Mouse (Mus musculus): ENCODE measurements around the gene Hspbap1.

Hspbap1 gene

DNA sequence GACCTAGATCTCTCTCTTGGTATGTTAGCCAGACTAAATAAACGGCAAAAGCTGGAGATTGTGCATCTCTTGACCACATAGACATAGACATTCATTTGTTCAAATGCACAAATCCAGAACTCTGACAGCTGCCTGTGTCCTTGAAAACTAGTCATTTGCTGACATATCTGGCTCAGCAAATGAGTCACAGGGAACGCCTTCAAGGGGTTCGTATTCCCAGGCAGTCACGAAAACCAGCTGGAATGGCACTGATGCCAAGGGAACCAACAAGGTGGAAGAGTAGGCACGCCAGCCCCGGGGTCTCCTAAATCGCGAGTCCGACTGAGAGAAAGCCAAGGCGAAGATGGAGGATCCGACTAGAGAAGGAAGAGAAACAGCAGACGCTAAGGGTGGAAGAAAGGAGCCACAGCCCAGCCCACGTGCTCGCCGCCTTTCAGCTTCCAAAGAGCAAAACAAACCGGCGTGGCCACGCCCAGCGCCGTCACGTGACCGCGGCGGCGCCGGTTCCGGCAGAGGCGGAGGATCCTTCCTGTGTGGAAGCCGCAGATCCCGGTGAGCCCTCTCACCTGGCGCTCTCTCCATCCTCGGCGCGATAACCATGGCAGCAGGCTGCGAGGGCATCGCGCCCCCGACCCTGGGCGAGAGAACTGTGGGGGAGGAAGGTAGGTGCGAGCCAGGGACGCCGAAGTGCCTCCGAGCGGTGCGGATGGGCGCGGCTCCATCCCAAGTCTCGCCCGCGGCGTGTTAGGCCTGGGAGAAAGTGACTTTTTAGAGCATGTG lies at the start of gene Hspbap1:
Hspbap1 (plus strand) TSS at position 498 of the 780 bp plus-strand sequence.
- DNase-seq (ENCODE audit: low spot score), result peak; percentile 92

DNA sequence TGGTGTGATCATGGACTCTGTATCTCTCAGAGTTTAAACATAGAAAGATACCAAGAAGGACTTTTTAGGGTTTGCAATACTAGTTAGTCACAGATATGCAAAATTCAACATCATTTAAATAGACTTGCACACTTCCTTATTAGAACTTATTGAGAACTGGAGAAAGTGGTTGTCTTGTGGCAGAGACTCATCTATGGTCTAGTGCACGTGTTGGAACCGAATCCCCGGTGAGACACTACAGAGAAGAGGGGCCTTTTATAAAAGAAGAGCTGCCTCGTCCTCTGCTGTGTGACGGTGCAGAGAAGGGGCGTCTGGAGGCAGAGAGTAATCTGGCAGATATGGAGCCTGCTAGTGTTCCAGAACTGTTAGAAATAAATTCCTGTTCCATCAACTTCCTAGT lies 45.6 kb upstream of the Hspbap1 start:
- no peak for DNase-seq (ENCODE audit: low spot score)

DNA sequence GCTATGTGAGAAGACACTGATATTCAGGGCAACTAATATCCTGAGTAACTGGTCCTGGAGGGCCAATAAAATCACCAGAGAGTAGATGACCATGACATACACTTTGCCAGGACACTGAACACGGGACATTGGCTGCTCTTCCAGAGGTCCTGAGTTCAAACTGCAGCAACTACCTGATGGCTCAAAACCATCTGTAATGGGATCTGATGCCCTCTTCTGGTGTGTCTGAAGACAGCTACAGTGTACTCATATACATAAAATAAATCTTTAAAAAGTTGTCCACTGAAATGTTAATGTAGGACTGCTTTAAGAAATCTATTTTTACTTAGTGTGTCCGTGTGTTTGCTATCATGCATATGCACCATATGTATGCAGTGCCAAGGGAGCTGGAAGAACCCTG lies 43.6 kb upstream of the Hspbap1 start:
- DNase-seq (ENCODE audit: low spot score), result no peak

DNA sequence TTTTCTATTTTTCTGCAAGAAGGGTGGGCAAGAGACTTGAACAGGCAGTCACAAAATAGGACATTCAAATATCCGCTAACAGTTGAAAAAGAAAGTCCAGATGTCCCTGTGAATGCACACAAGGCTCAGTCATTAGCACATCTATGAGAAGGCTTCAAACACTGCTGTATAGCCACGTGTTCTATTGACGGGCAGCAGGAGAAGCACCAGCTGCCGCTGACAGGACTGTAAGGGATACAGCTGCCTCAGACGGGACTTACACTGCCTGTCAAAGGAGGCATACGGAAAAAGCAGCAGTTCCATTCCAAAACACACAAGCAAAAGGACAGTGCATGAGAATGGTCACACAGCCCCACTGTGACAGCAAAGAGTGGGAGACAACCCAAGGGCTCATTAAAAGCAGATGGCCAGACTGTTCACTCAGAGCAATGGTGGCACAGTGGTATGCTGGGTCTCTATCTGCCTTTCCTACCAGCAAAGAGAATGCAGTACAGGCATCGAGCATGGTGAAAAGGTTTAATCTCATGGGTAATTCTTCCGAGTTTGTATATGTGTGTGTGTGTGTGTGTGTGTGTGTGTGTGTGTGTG lies 40.9 kb upstream of the Hspbap1 start:
- peak; percentile 41 for DNase-seq (ENCODE audit: low spot score)

DNA sequence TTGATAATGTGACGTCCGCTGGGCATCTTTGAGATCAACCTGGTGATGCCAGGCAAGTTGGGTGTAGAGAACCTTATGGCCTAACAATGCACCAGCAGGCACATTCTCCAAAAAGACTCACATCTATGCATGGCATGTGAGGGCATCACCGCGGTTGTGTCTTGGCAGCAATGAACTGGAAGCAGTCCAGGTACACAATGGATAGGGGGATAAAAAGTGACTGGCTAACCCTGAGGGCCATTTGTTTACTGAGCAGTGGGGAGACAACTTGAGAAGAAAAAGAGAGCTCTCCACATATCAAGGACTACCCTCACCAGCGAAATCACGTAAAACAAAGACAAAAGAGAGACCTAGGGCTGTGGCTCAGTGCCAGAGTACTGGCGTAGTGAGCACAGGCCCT lies 38.1 kb upstream of the Hspbap1 start:
- no peak for DNase-seq (ENCODE audit: low spot score)

DNA sequence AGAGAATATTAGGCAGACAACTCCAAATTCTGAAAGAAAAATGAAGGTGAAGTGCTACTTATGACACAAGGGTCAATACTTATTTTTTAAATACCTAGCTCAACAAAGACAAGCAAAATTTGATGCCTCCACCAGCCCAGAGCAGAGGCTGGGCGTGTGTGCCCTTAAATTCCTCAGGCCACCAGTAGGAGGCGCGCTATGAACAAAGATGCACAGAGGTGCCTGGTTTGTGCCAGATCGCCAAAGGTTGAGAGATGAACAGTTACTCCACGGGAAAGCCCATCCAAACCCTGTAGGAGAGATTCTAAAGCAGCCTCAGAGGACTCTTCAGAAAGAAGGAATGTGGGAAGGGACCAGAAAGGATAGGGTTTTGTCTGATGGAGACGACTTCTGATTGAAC lies 36.1 kb upstream of the Hspbap1 start:
- DNase-seq (ENCODE audit: low spot score), result peak; percentile 84

DNA sequence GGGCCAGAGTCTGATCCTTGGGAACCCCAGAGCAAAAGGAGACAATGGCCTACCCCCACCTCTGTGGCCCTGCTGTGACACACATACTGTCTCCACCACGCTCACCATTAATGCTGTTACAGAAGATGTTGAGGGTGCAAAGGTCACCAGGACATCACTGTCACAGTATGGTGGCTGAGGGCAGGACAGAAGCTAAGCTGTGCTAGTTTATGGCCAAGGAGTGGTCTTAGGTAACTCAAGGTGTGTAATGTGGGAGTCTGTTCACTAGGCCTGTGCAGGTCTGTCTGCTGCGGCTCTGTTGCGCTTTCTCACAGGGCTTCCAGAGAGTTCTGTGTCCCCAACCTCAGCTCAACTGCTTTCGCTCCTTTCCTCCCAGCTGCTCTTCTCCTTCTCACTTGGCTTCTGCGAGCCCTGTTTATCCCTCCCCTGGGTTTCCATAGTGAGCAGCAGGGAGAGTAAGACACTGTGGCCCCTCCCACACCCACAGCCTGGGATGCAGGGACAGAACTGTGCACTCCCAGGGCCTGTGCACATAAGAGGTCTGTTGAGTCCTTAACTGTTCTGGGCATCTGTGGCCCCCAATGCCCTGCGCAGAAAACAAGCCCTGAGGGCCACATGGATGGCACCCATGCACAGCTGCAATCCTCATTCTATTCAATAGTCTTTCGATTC lies 31.9 kb upstream of the Hspbap1 start:
- DNase-seq (ENCODE audit: low spot score), result no peak

DNA sequence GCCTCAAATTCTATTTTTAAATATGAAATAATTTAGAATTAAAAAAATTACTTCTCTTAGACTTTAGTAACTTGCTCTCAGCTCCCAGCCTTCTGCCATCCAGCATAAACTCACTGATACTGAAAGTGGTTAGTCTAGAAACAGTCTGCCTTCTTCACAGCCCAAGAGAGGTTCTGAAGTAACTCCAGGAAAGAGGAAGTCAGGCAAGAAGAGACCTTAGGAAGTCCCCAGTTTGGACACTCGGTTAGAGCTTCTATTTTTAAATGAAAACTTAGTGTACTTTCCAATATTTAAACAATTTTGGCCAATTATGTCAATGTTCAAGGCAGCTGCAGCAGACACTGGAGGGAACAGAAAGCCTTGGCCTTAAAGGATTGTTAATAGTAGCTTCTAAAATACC lies 30.6 kb upstream of the Hspbap1 start:
- DNase-seq (ENCODE audit: low spot score), result no peak

DNA sequence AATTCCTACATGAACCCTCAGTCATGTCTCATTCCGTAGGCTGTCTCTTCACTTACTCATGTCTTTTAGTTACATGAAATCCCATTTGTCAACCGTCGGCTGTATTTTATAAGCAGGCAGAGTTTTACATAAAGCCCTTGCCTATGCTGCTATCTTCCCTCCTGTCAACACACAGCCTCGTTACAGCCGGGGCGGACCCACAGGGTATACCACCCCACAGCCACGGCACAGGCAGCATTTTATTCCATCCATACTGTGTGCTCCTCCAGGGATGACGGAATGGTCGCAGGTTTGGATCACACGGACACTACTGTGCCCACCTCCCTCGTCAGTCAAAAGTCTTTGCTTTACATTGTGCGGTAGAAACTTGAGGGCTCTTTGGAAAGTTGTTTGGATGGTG lies 29.8 kb upstream of the Hspbap1 start:
- no peak for DNase-seq (ENCODE audit: low spot score)

DNA sequence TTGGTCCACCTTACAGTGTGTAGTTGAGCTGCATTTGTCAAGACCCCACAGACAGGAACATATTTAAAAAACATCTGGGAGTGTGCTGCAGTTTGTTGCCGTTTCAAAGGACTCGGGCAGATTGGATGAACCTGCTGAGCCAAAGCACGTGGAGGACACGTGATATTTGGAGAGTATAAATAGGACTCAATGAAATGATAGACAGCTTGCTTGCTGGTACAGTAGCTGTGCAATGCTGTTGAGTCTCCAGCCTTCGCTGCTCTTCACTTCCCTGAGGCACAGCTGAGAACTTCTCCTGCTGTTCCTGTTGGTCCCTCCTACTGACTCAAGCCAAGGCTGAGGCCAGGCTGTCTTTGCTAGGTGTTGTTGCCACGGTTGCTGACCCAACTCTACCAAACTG lies 29.2 kb upstream of the Hspbap1 start:
- no peak for DNase-seq (ENCODE audit: low spot score)

DNA sequence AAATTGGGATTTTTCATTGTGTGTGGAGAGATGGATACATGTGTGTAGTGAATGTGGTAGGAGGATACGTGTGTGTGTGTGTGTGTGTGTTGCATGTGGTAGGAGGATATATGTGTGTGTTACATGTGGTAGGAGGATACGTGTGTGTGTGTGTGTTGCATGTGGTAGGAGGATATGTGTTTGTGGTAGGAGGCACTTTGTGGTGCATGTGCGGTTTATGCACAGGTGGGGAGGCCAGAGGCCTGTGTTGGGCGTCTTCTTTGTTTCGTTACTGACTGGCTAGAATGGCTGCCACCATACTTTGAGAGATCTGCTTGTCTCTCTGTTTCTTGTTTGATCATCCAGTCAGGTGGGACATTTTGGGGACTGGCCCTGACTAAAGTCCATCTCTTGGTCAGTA lies 28.6 kb upstream of the Hspbap1 start:
- DNase-seq (ENCODE audit: low spot score), result no peak

DNA sequence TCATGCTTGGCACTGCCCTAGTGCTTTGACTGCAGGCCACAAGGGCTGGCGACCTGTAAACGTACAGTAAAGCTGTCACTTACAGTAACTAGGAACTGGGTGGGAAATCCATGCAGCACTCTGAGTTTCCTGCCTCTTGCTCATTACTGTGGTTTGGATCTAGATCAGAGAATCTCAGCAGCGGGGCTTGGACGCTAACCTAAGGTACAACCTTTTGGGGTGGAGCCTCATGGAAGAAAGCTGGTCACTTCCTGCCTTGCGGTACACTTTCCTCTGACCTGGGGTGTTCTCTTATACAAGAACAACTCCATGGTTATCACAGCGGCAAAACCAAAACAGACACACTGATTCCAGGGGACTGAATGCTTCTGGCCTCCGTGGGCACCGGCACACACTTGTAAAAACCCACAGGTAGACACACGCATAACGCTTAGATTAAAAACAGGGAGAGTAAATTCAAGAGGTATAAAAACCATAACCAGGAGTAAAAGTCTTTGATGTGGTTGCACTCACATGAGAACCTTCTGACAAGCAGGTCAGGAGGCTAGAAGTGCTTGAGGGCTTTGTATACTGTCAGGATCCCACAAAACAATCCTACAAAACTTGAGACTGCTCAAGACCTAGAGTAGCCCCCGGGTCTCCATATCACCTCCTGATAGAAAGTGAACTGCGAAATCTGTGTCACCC lies 27.8 kb upstream of the Hspbap1 start:
- no peak for DNase-seq (ENCODE audit: low spot score)

DNA sequence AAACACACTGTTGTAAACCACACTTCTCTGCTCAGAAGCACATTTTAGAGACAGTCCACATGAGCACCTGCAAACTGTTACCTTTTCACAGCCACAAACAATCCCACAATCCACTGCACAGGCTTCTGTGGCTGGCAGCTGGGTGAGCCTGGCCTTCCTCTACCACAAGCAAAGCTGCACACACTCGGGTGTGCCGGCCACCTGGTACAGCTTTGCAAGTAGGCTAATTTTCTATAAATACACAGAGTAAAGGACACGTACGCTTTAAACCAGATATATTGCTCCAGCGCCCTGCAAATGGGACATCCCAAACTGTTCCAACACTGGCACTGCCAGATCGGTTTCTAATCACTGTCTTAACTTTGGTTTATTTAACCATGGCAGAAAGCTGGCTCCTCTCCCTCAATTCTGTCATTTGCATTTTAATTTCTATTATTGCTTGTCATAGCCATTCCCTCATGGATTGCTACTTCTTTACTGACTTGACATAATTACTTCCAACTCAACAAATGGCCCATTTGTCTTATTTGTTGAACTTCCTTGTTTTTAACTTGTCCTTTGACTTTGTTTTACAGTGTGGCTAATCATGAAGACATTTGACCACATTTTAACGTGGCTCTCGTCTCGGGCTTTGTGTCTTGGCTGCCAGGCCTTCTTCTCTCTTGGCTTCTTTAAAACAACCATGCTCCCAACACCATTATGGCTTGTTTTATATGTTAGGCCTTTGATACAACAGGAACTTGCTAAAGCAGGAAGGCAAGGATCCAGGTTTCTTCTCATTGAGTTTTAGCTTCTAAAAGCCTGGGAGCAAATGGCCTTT lies 22.5 kb upstream of the Hspbap1 start:
- DNase-seq (ENCODE audit: low spot score), result no peak

DNA sequence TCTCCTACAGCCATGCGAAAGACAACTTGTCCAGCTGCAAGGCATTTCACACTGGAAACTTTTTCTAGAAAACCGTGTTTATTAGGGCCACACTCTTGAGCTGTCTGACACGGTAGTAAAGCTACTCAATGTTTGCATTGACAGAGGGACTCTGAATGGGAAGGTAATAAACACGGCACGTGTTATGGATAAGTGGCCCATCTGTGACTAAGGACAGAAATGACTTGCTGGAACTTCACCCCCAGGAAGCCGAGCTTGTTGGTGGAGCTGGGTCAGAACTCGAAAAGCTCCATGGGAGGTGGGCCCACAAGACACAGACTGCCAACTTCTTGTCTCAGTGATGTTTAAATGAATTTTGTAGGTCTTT lies 22.0 kb upstream of the Hspbap1 start:
- DNase-seq (ENCODE audit: low spot score), result no peak

DNA sequence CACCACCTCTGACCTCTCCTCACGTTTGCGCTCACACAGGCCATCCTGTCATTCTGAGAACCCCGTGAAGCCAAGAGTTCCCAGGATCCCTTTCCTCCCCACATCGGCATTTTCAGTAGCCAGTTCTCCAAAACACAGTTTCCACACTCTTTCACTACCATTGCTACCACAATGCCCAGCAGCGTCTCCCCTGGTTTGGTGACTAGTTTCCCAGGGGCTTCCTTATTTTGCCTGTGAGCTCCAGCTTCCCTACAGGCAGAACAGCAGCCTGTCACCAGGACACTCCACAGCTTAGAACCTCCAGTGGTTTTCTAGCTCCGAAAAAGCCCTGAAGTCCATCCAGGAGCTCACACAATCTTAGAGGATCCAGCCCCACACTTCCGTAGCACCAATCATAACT lies 20.8 kb upstream of the Hspbap1 start:
- DNase-seq (ENCODE audit: low spot score), result no peak

DNA sequence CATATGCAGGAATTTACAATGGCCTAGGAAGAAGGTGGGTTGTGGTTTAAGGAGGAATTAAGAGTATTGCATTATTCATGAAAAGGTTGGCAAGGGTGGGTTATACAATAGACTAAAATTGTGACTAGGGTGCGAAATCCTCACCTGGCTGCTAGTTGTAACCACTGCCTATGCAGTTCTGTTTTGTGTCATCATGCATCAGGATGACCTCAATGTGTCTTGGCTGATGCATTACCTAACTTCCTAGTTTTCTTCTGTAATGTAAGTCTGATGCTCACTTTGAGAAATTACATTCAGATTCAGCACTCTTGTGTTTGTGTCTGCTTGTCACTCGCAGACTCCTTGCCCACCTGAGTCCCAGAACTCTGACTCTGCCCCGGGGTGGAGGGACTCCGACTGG lies 18.3 kb upstream of the Hspbap1 start:
- DNase-seq (ENCODE audit: low spot score), result no peak

DNA sequence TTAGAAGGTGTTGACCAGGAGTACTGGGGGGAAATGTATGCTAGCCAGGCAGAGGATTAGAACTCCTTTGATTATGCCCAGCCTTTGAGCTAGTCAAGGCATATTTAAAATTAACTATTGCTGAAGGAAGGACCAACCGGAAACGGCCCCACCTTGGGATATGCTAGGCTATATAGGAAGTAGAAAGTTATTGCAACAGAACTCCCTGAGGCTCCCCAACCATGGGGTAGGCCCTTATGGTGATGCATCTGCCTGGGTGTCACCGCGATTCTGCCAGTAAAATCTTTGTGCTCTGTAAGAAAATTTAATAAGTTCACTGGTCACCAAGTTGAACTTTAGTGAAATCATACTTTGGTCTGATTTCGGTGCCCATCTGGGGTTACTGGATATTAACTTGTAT lies 16.2 kb upstream of the Hspbap1 start:
- no peak for DNase-seq (ENCODE audit: low spot score)

DNA sequence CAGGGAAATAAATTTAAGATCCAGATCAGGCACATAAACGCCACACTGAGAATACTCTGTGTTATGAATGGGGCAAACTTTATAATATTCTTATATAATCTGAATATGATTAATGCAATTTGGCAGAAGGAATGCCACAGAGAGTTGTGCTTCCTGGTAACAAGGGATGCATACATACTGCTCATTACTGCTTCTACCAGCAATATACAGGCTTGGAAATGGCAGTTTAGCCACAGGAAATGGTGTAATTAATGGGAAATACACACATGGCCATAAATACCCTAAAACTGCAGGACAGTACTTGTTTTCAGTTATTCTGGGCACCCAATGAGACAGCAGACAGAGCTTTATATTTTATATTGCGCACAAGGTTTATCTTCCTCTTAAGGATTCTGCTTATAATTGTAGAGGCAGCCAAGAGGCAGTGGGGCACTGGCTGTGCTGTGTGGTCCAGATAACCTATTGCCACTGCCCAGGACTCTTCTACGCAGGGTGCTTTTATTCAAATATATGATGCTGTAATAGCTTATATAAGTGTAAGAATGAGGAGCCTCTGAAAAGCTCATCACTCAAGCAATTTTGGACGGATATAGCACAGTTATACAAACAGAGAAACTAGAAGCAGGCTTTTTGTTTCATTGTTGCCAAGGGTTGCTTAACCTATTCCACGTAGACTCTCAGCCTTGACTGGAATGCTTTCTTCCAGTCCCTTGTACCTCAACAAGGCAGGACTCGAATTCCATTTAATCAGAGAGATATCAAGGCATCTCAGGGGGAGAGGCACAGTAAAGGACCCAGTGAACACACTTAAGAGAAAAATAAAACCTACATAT lies 14.5 kb upstream of the Hspbap1 start:
- no peak for DNase-seq (ENCODE audit: low spot score)

DNA sequence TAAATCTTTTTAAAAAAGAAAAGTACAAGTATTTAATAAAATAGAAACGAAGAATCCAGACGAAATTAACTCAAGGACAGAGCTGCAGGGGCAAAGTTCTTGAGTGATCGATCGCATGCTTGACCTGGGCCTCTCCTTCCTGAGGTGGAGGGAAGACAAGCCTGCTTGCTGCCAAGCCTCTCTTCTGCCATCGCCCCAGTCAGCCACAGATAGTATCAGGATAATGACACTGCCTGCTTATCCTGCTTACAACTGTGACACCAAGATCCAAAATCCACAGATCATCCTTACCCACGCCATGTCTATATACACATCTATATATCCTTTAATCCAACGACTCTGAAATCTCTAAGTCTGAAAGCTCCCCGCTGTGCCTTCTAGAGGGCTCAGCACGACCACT lies 13.5 kb upstream of the Hspbap1 start:
- no peak for DNase-seq (ENCODE audit: low spot score)

DNA sequence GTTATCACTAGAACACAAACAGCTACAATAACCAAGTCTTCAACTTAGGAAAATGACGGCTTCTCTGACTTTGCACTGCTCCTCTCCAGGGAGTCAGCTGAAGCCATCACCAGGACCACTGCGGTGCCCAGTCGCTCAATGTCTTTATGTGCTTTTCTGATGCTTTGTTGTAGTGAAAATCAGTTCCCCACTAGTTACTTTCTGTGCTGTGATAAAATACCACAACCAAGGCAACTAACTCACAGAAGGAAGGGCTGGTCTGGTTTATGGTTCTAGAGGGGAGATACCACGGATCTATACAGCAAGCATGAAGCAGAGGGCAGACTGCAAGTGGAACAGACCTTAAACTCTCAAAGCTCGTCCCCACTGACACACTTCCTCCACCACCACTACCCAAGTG lies 10.8 kb upstream of the Hspbap1 start:
- no peak for DNase-seq (ENCODE audit: low spot score)
